Mouse (Mus musculus) embryonic fibroblast, embryonic 13.5 days (primary cell): ENCODE measurements around the gene Colca2.

Experiments
- CTCF ChIP-seq: IDR thresholded peaks from 2 replicates; pipeline ENCODE4 v1.5.1; 2011; ENCODE audit warnings: mild to moderate bottlenecking, control low read depth, low read length, moderate library complexity, borderline replicate concordance; ENCODE audit not compliant: insufficient read depth
- POLR2A ChIP-seq: IDR thresholded peaks from 2 replicates; pipeline ENCODE4 v1.6.1; 2011; ENCODE audit warnings: low read depth, mild to moderate bottlenecking, control low read depth, low read length, moderate library complexity

DNA sequence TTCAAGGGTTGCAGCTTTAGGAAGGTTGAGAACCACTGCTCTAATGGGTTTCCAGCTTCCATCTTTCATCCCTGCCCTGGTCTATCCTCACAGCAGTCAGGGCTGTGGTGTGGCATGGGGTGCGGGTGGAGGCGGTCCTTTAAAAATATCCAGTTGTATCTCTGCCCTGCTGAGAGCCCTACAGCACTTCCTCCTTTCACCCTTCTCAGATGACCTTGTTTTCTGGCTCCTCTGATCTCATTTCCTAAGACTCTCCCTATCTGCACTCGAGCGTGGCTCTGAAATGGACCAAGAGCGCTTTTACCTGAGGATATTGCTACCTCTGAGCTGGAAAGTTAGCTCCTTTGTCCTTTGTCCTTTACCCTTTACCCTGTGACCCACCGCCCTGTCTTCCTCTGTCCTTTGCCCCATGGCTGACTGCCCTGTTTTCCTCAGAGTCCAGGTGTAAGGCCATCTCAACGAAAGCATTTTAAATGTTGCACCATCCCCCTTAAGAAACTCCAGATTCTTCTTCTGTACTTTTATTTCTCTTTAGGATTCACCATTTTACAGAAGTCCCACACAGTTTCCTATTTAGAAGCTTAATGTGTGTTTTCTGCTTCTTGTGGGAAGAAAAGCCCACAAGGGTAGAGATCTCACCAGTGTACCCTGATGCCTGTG, 46.2 kb upstream of the Colca2 start:
- no peak for TF ChIP-seq CTCF
- no peak for TF ChIP-seq POLR2A
